Mouse (Mus musculus) cortical plate, adult 2 months (tissue): Measurements from ENCODE around the gene Ncoa3.

Experiments
- CTCF ChIP-seq: fragments of 200-500 bp; IDR thresholded peaks from 2 replicates; pipeline ENCODE4 v1.5.1; 2011; ENCODE audit warnings: mild to moderate bottlenecking, control low read depth, low read length; ENCODE audit not compliant: insufficient read depth; ENCODE audit errors: extremely low read depth
- POLR2A ChIP-seq: fragments of 200-500 bp; IDR thresholded peaks from 2 replicates; pipeline ENCODE4 v1.6.1; 2011; ENCODE audit warnings: mild to moderate bottlenecking, low read length, control low read depth; ENCODE audit not compliant: insufficient read depth; ENCODE audit errors: extremely low read depth

GRCm38 (mm10) chr2:165946046-165946564 is 46.3 kb upstream of the Ncoa3 start:
- no peak for TF ChIP-seq POLR2A
- TF ChIP-seq CTCF = no peak
